ENCODE assay signal across 1 mouse cellular context in the genomic region with DNA sequence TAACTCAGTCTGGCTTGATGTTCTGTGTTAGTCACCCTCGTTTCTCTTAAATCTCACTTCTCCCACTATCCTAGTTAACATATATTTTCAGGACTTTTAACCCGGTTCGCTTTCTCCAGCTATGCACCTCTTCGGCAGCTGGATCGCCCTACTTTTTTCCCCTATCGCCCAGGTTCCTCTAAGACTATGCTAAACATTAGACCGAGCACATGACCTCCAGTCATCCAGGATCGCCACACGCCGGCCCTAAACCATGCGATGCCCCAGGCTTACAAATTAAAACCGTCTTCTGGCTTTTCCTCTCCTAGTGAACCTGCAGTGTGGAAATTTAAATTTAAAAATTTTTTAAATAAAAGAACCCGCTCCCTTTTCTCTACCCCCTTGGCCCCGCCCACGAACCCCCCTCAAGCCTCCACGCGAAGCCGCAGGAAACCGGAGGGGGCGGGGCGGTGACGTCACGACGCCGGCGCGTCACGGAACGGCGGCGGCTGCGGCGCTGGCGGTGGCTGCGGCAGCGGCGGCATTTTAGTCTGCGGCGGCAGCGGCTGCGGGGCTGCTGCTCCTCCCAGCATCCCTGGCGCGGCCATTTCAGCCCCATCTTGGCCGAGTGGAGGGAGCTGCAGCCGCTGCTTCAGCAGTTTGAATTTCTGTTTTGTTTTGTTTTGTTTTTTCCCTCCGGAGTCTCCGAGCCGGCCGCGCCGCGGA.
TF ChIP-seq lines count a peak whose summit lies in the region.

A gene (plus strand): TSS at position 482 of the 705 bp plus-strand sequence.

TF ChIP-seq in MEL, 35 proteins besides CTCF, POLR2A, EP300 and RAD21 (continued from another document):
- peak; percentile 90 for TF ChIP-seq SIN3A (IDR thresholded peaks at IDR 0.05; ENCODE audit: low read length)
- no peak for TF ChIP-seq ZKSCAN1 (IDR thresholded peaks at IDR 0.05; ENCODE audit: low read depth, low read length)
- peak; percentile 25; the same call in 1 of the 2 replicates for TF ChIP-seq UBTF (IDR thresholded peaks at IDR 0.05; ENCODE audit: borderline replicate concordance, insufficient read depth, low read depth, low read length)
- TF ChIP-seq JUND (IDR thresholded peaks at IDR 0.05; ENCODE audit: low read depth, low read length), result no peak
- TF ChIP-seq TAL1 (IDR thresholded peaks at IDR 0.05; ENCODE audit: low read length), result no peak
- peak; percentile 90 for TF ChIP-seq POLR2AphosphoS2 (IDR thresholded peaks at IDR 0.05; ENCODE audit: low read length)
- TF ChIP-seq ZNF384 (IDR thresholded peaks at IDR 0.05; ENCODE audit: low read depth, low read length), result no peak
- peak; percentile 55 for TF ChIP-seq ETS1 (IDR thresholded peaks at IDR 0.05; ENCODE audit: low read depth, low read length)
- peak; percentile 80 for TF ChIP-seq TCF12 (IDR thresholded peaks at IDR 0.05; ENCODE audit: low read depth, low read length)
- no peak for TF ChIP-seq CHD2 (IDR thresholded peaks at IDR 0.05; ENCODE audit: low read length)
- TF ChIP-seq MEF2A (IDR thresholded peaks at IDR 0.05; ENCODE audit: extremely low read depth, insufficient replicate concordance, low read depth, low read length, poor library complexity, severe bottlenecking), result no peak
- peak; percentile 66 for TF ChIP-seq MAX (IDR thresholded peaks at IDR 0.05; ENCODE audit: low read length)
- peak; percentile 74 for TF ChIP-seq HCFC1 (IDR thresholded peaks at IDR 0.05; ENCODE audit: low read depth, low read length)
